Mouse (Mus musculus): ENCODE measurements around the gene Slc43a2. TPM values are rescaled to one million over a fixed set of nuclear protein-coding genes. Genes with fewer than 3 reads are reported as not detected.

Slc43a2 gene
- total RNA-seq, 2 experiments from 2014 or later = 8.6 to 8.9 TPM

GRCm38 (mm10) chr11:75599802-75600201 lies 68.3 kb downstream of the Slc43a2 start:
- ATAC-seq (replicated peaks; ENCODE audit: poor library complexity) = peak; percentile 89

GRCm38 (mm10) chr11:75604826-75605225 lies 73.3 kb downstream of the Slc43a2 start:
- no peak for ATAC-seq (replicated peaks; ENCODE audit: poor library complexity)

- ATAC-seq (replicated peaks; ENCODE audit: poor library complexity) = no peak
Measured at GRCm38 (mm10) chr11:75605318-75605717, 73.8 kb downstream of the Slc43a2 start.

- ATAC-seq (replicated peaks; ENCODE audit: poor library complexity) = no peak
Measured at GRCm38 (mm10) chr11:75608776-75609175, 77.3 kb downstream of the Slc43a2 start.

GRCm38 (mm10) chr11:75610021-75610420 lies 78.5 kb downstream of the Slc43a2 start:
- no peak for ATAC-seq (replicated peaks; ENCODE audit: poor library complexity)

GRCm38 (mm10) chr11:75614769-75615168 lies 83.3 kb downstream of the Slc43a2 start:
- no peak for ATAC-seq (replicated peaks; ENCODE audit: poor library complexity)

GRCm38 (mm10) chr11:75615556-75615955 lies 84.1 kb downstream of the Slc43a2 start:
- no peak for ATAC-seq (replicated peaks; ENCODE audit: poor library complexity)

GRCm38 (mm10) chr11:75619133-75619532 lies 87.6 kb downstream of the Slc43a2 start:
- peak; percentile 54; the same call in 1 of the 2 replicates for ATAC-seq (replicated peaks; ENCODE audit: poor library complexity)

- no peak for ATAC-seq (replicated peaks; ENCODE audit: poor library complexity)
Measured at GRCm38 (mm10) chr11:75620136-75620780, 88.8 kb downstream of the Slc43a2 start.

- no peak for ATAC-seq (replicated peaks; ENCODE audit: poor library complexity)
Measured at GRCm38 (mm10) chr11:75621426-75621825, 89.9 kb downstream of the Slc43a2 start.

- ATAC-seq (replicated peaks; ENCODE audit: poor library complexity) = peak; percentile 70
Measured at GRCm38 (mm10) chr11:75622588-75623329, 91.3 kb downstream of the Slc43a2 start.

GRCm38 (mm10) chr11:75624102-75624554 lies 92.6 kb downstream of the Slc43a2 start:
- ATAC-seq (replicated peaks; ENCODE audit: poor library complexity) = no peak

GRCm38 (mm10) chr11:75625820-75626219 lies 94.3 kb downstream of the Slc43a2 start:
- ATAC-seq (replicated peaks; ENCODE audit: poor library complexity) = no peak

Other genes starting within 250 kb of the Slc43a2 start
- 50.1 and 53.0 TPM in 2 replicates for gene Rpa1, start 183.4 kb upstream of the Slc43a2 start, total RNA-seq (2015)
- gene Rpa1, start 183.4 kb upstream of the Slc43a2 start, total RNA-seq (2017) = 176 and 178 TPM in 2 replicates
- 2.2 and 5.1 TPM in 2 replicates for gene Smyd4, start 183.3 kb upstream of the Slc43a2 start, total RNA-seq (2015)
- 13.9 and 21.9 TPM in 2 replicates for gene Smyd4, start 183.3 kb upstream of the Slc43a2 start, total RNA-seq (2017)
- gene Serpinf1, start 109.0 kb upstream of the Slc43a2 start, total RNA-seq (2015) = 99.9 and 117 TPM in 2 replicates
- 70.7 and 92.3 TPM in 2 replicates for gene Serpinf1, start 109.0 kb upstream of the Slc43a2 start, total RNA-seq (2017)
- gene Serpinf2, start 92.1 kb upstream of the Slc43a2 start, total RNA-seq (2015) = 0.20 TPM in 1 of 2 replicates, not detected in the other
- gene Serpinf2, start 92.1 kb upstream of the Slc43a2 start, total RNA-seq (2017) = not detected in 2 replicates
- 7.1 and 8.0 TPM in 2 replicates for gene Wdr81, start 77.0 kb upstream of the Slc43a2 start, total RNA-seq (2015)
- 5.7 and 8.0 TPM in 2 replicates for gene Wdr81, start 77.0 kb upstream of the Slc43a2 start, total RNA-seq (2017)
- gene Tlcd2, start 70.0 kb upstream of the Slc43a2 start, total RNA-seq (2015) = 16.3 and 16.5 TPM in 2 replicates
- gene Tlcd2, start 70.0 kb upstream of the Slc43a2 start, total RNA-seq (2017) = 17.9 and 28.3 TPM in 2 replicates
- gene Prpf8, start 44.9 kb upstream of the Slc43a2 start, total RNA-seq (2015) = 147 and 148 TPM in 2 replicates
- gene Prpf8, start 44.9 kb upstream of the Slc43a2 start, total RNA-seq (2017) = 93.5 and 107 TPM in 2 replicates
- 0.64 TPM in 1 of 2 replicates, not detected in the other for gene Rilp, start 21.6 kb upstream of the Slc43a2 start, total RNA-seq (2015)
- gene Rilp, start 21.6 kb upstream of the Slc43a2 start, total RNA-seq (2017) = 0.24 TPM in 1 of 2 replicates, not detected in the other
- 1.7 and 3.0 TPM in 2 replicates for gene Scarf1, start 18.2 kb upstream of the Slc43a2 start, total RNA-seq (2015)
- gene Scarf1, start 18.2 kb upstream of the Slc43a2 start, total RNA-seq (2017) = 2.4 and 3.7 TPM in 2 replicates
- gene Pitpna, start 56.4 kb downstream of the Slc43a2 start, total RNA-seq (2015) = 166 and 176 TPM in 2 replicates
- gene Pitpna, start 56.4 kb downstream of the Slc43a2 start, total RNA-seq (2017) = 70.3 and 82.4 TPM in 2 replicates
- 38.1 and 43.0 TPM in 2 replicates for gene Inpp5k, start 99.3 kb downstream of the Slc43a2 start, total RNA-seq (2015)
- 21.9 and 23.7 TPM in 2 replicates for gene Inpp5k, start 99.3 kb downstream of the Slc43a2 start, total RNA-seq (2017)
- gene Myo1c, start 118.8 kb downstream of the Slc43a2 start, total RNA-seq (2015) = 11.4 and 12.2 TPM in 2 replicates
- 9.0 and 15.4 TPM in 2 replicates for gene Myo1c, start 118.8 kb downstream of the Slc43a2 start, total RNA-seq (2017)
- gene Crk, start 147.6 kb downstream of the Slc43a2 start, total RNA-seq (2015) = 32.0 and 32.6 TPM in 2 replicates
- 28.4 and 40.0 TPM in 2 replicates for gene Crk, start 147.6 kb downstream of the Slc43a2 start, total RNA-seq (2017)
- gene Ywhae, start 201.2 kb downstream of the Slc43a2 start, total RNA-seq (2015) = 610 and 625 TPM in 2 replicates
- 325 and 442 TPM in 2 replicates for gene Ywhae, start 201.2 kb downstream of the Slc43a2 start, total RNA-seq (2017)